Mouse (Mus musculus) cerebellum, adult 2 months (tissue): ENCODE results near the gene Fam19a5.

Experiments used
- CTCF ChIP-seq: fragments of 200-500 bp; IDR thresholded peaks from 2 replicates; pipeline ENCODE4 v1.5.1; 2011; ENCODE audit warnings: low read depth, mild to moderate bottlenecking, control low read depth, low read length, moderate library complexity, borderline replicate concordance; ENCODE audit not compliant: insufficient read depth
- POLR2A ChIP-seq: fragments of 200-500 bp; IDR thresholded peaks from 2 replicates; pipeline ENCODE4 v1.6.1; 2011; ENCODE audit warnings: low read length, control low read depth, borderline replicate concordance; ENCODE audit not compliant: insufficient read depth

GRCm38 (mm10) chr15:87692865-87693513, 148.9 kb downstream of the Fam19a5 start:
- TF ChIP-seq POLR2A (no peak), CTCF (no peak)
